Mouse (Mus musculus): ENCODE measurements around the gene Il12rb1.
"Not testable (repeated sequence)": the region's sequence is repeated elsewhere in the genome, so short reads cannot be mapped to it uniquely, and the experiment has no call there.

GRCm38 (mm10) chr8:70822594-70822993 lies 14.3 kb downstream of the Il12rb1 start:
- not testable (repeated sequence) for TF ChIP-seq CTCF (IDR thresholded peaks at IDR 0.05)
- TF ChIP-seq EP300 (IDR thresholded peaks at IDR 0.05): 0 out of 2 replicates have a peak, but pooled peaks have one; percentile 26

Data from lung, postnatal 0 days (tissue).